Mouse (Mus musculus) olfactory bulb, adult 2 months (tissue): ENCODE measurements around the gene Nav2. TPM values are rescaled to one million over a fixed set of nuclear protein-coding genes. Genes with fewer than 3 reads are reported as not detected.

Source experiments
- H3K27ac ChIP-seq: fragments of 200-500 bp; 2 replicates; pipeline ENCODE4 v1.5.1; 2012; ENCODE audit warnings: low read depth, low read length; ENCODE audit not compliant: insufficient read depth
- H3K4me1 ChIP-seq: fragments of 200-500 bp; 2 replicates; pipeline ENCODE4 v1.6.1; 2012; ENCODE audit warnings: low read length; ENCODE audit not compliant: control insufficient read depth, insufficient read depth
- H3K4me3 ChIP-seq: fragments of 200-500 bp; 2 replicates; pipeline ENCODE4 v1.5.1; 2012; ENCODE audit warnings: mild to moderate bottlenecking, low read depth, low read length, moderate library complexity; ENCODE audit not compliant: insufficient read depth
- CTCF ChIP-seq: fragments of 200-500 bp; IDR thresholded peaks from 2 replicates; pipeline ENCODE4 v1.5.1; 2012; ENCODE audit warnings: low read depth, mild to moderate bottlenecking, low read length, moderate library complexity; ENCODE audit not compliant: insufficient read depth
- POLR2A ChIP-seq: fragments of 200-500 bp; IDR thresholded peaks from 2 replicates; pipeline ENCODE4 v1.6.1; 2012; ENCODE audit warnings: mild to moderate bottlenecking, low read depth, low read length, moderate library complexity; ENCODE audit not compliant: insufficient read depth
- WGBS: fragments of 180-500 bp; shearing (Covaris S2); methylation state at CpG from one replicate; pipeline ENCODE4 v1.1.7; 2018; 5-methylcytosine and 5-hydroxymethylcytosine counted together
- polyA plus RNA-seq: library from polyadenylated mRNA; stranded (reverse); fragments of >200 nt; gene quantifications from 2 replicates; pipeline ENCODE4 v1.2.4, GENCODE M21; 2012; ENCODE audit warnings: low replicate concordance; ENCODE audit not compliant: missing spikeins, insufficient read depth, insufficient read length

The Nav2 gene
- polyA plus RNA-seq, 1 experiment, result 57.3 TPM

GRCm38 (mm10) chr7:49633375-49633956 lies 725.0 kb downstream of the Nav2 start:
- WGBS, result 2% methylated on average over 33 of the region's 33 CpGs
- Histone ChIP-seq H3K4me3 (no peak overlapping the region), H3K27ac (no peak overlapping the region), H3K4me1 (peaks cover 4% of the 10 kb centered on the region; the same call in 1 of the 2 replicates)
- TF ChIP-seq CTCF (no peak), POLR2A (no peak)

- Histone ChIP-seq H3K4me1 (peaks cover 4% of the 10 kb centered on the region; the same call in 1 of the 2 replicates), H3K4me3 (no peak overlapping the region), H3K27ac (no peak overlapping the region)
- TF ChIP-seq CTCF, result no peak
- 3% methylated on average over 26 of the region's 26 CpGs for WGBS
These were observed 726.0 kb downstream of the Nav2 start for GRCm38 (mm10) chr7:49634291-49635073.

GRCm38 (mm10) chr7:49635074-49635621 lies 726.6 kb downstream of the Nav2 start:
- 3% methylated on average over 35 of the region's 35 CpGs for WGBS
- no peak overlapping the region for H3K4me3 ChIP-seq

GRCm38 (mm10) chr7:49635971-49636370 lies 727.5 kb downstream of the Nav2 start:
- TF ChIP-seq POLR2A, result no peak
- no peak for TF ChIP-seq CTCF
- WGBS, result 3% methylated on average over 22 of the region's 22 CpGs
- Histone ChIP-seq H3K4me1 (peaks cover 4% of the 10 kb centered on the region; the same call in 1 of the 2 replicates), H3K27ac (no peak overlapping the region), H3K4me3 (no peak overlapping the region)

More at GRCm38 (mm10) chr7:49635074-49635621, 726.6 kb downstream of the Nav2 start:
- H3K27ac ChIP-seq, result no peak overlapping the region
- TF ChIP-seq POLR2A, result no peak
- no peak for TF ChIP-seq CTCF
- H3K4me1 ChIP-seq, result peaks cover 4% of the 10 kb centered on the region; the same call in 1 of the 2 replicates

GRCm38 (mm10) chr7:49636491-49637115 lies 728.1 kb downstream of the Nav2 start, which contains the start of gene Dbx1:
Dbx1 (minus strand) TSS chr7:49636849.
- H3K4me1 ChIP-seq, result peaks cover 4% of the 10 kb centered on the region; the same call in 1 of the 2 replicates
- H3K4me3 ChIP-seq, result no peak within 1 kb of the TSS
- TF ChIP-seq POLR2A (no peak), CTCF (no peak)
- H3K27ac ChIP-seq, result no peak within 1 kb of the TSS
- 4% methylated on average over 33 of the region's 33 CpGs for WGBS

GRCm38 (mm10) chr7:49637281-49637680 lies 728.8 kb downstream of the Nav2 start:
- 5% methylated on average over 9 of the region's 9 CpGs for WGBS
- Histone ChIP-seq H3K4me3 (no peak overlapping the region), H3K27ac (no peak overlapping the region), H3K4me1 (peaks cover 4% of the 10 kb centered on the region; the same call in 1 of the 2 replicates)
- TF ChIP-seq POLR2A (no peak), CTCF (no peak)

- no peak overlapping the region for H3K27ac ChIP-seq
- no peak overlapping the region for H3K4me3 ChIP-seq
- 4% methylated on average over 21 of the region's 21 CpGs for WGBS
- peaks cover 4% of the 10 kb centered on the region; the same call in 1 of the 2 replicates for H3K4me1 ChIP-seq
- TF ChIP-seq POLR2A (no peak), CTCF (no peak)
These were observed 729.5 kb downstream of the Nav2 start for GRCm38 (mm10) chr7:49637851-49638663.

- no peak for TF ChIP-seq POLR2A
- no peak for TF ChIP-seq CTCF
- H3K4me3 ChIP-seq, result no peak overlapping the region
- 4% methylated on average over 35 of the region's 35 CpGs for WGBS
- H3K4me1 ChIP-seq, result no peaks in the 10 kb centered on the region
- H3K27ac ChIP-seq, result no peak overlapping the region
These were observed 730.6 kb downstream of the Nav2 start for GRCm38 (mm10) chr7:49638941-49639776.
